Mouse (Mus musculus): ENCODE measurements around the gene Wnk2.

The Wnk2 gene

GRCm38 (mm10) chr13:49175509-49175908 lies 27.7 kb upstream of the Wnk2 start:
- no peak for DNase-seq

- DNase-seq = peak; percentile 91
These were observed 25.3 kb upstream of the Wnk2 start for GRCm38 (mm10) chr13:49172971-49173596.

- DNase-seq = no peak
These were observed 24.5 kb upstream of the Wnk2 start for GRCm38 (mm10) chr13:49172335-49172734.

GRCm38 (mm10) chr13:49171729-49172128 lies 23.9 kb upstream of the Wnk2 start:
- DNase-seq = no peak

- DNase-seq = no peak
These were observed 22.8 kb upstream of the Wnk2 start for GRCm38 (mm10) chr13:49170623-49171022.

- peak; percentile 80 for DNase-seq
These were observed 21.8 kb upstream of the Wnk2 start for GRCm38 (mm10) chr13:49169448-49170207.

GRCm38 (mm10) chr13:49167081-49167480 lies 19.3 kb upstream of the Wnk2 start:
- DNase-seq = no peak

GRCm38 (mm10) chr13:49163645-49164044 lies 15.8 kb upstream of the Wnk2 start:
- no peak for DNase-seq

- DNase-seq = no peak
These were observed 14.9 kb upstream of the Wnk2 start for GRCm38 (mm10) chr13:49162722-49163121.

GRCm38 (mm10) chr13:49161236-49161635 lies 13.4 kb upstream of the Wnk2 start:
- DNase-seq = no peak

GRCm38 (mm10) chr13:49158040-49158713 lies 10.4 kb upstream of the Wnk2 start:
- no peak for DNase-seq

GRCm38 (mm10) chr13:49156645-49157044 lies 8.8 kb upstream of the Wnk2 start:
- no peak for DNase-seq

- DNase-seq = no peak
These were observed 6.8 kb upstream of the Wnk2 start for GRCm38 (mm10) chr13:49154621-49155020.

GRCm38 (mm10) chr13:49154028-49154427 lies 6.2 kb upstream of the Wnk2 start:
- DNase-seq = no peak

- no peak for DNase-seq
These were observed 873 bp upstream of the Wnk2 start for GRCm38 (mm10) chr13:49148687-49149086.

GRCm38 (mm10) chr13:49147007-49147857 lies 582 bp downstream of the Wnk2 start:
- peak; percentile 75 for DNase-seq

GRCm38 (mm10) chr13:49146698-49147006 lies 1.2 kb downstream of the Wnk2 start:
- peak; percentile 55 for DNase-seq

GRCm38 (mm10) chr13:49146040-49146697 lies 1.6 kb downstream of the Wnk2 start:
- DNase-seq = no peak

GRCm38 (mm10) chr13:49145396-49145795 lies 2.4 kb downstream of the Wnk2 start:
- DNase-seq = no peak

- DNase-seq = no peak
These were observed 3.4 kb downstream of the Wnk2 start for GRCm38 (mm10) chr13:49144451-49144850.

GRCm38 (mm10) chr13:49143323-49143722 lies 4.5 kb downstream of the Wnk2 start:
- no peak for DNase-seq

GRCm38 (mm10) chr13:49142396-49142795 lies 5.4 kb downstream of the Wnk2 start:
- DNase-seq = no peak

GRCm38 (mm10) chr13:49140567-49140966 lies 7.2 kb downstream of the Wnk2 start:
- DNase-seq = no peak
